Mouse (Mus musculus) spleen, adult 2 months (tissue): Measurements from ENCODE around the gene Atp8a1.

Experiments used
- CTCF ChIP-seq: fragments of 200-500 bp; IDR thresholded peaks from 2 replicates; pipeline ENCODE4 v1.5.1; 2011; ENCODE audit warnings: mild to moderate bottlenecking, inconsistent platforms; ENCODE audit not compliant: insufficient read depth, insufficient read length, insufficient replicate concordance; ENCODE audit errors: extremely low read depth
- POLR2A ChIP-seq: fragments of 200-500 bp; IDR thresholded peaks from 2 replicates; pipeline ENCODE4 v1.6.1; 2011; ENCODE audit warnings: low read depth, low read length, inconsistent platforms

- TF ChIP-seq CTCF, result no peak
- no peak for TF ChIP-seq POLR2A
Observed at GRCm38 (mm10) chr5:67866221-67866620, 19.0 kb upstream of the Atp8a1 start.
